Mouse (Mus musculus): ENCODE results near the gene Rps6kc1. TPM values are rescaled to one million over a fixed set of nuclear protein-coding genes. Genes with fewer than 3 reads are reported as not detected.
A peak's percentile ranks its signal among the peaks of the same experiment; 100 is the strongest.
"Not testable (repeated sequence)": the region's sequence is repeated elsewhere in the genome, so short reads cannot be mapped to it uniquely, and the experiment has no call there.

Gene Rps6kc1
- polyA plus RNA-seq, 1 experiment from 2014 or later: 17.3 TPM

DNA sequence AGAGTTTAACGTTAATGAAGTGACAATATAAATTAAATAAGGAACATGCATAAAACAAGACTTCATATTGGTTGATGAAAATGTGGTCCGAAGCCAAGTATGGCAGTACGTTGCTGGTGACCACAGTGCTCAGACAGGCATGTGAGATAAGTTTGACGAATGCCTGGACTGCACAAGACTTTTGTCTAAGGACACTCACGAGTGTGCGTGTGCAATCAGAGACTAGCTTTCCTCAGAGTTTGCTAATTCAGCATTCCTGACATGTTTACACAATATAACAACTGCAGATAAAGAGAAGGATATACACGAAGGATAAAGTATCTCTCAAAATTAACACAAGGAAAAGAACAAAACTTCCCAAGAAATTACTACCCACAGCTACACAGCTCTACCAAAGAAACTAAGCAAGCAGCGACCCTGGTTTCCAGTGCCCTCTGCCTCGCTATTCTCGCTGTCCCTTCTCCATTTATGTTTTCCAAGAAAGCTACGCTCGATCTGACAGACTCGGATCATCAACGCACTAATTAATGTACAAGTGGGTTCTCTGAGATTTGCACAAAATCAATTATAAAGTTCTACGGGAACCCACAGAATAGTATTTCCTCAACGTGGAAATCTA is 16.3 kb upstream of the Rps6kc1 start:
- peak overlapping the region; percentile 74 for H3K4me3 ChIP-seq
- peaks cover 21% of the 10 kb centered on the region for H3K4me1 ChIP-seq
- H3K27ac ChIP-seq: peak overlapping the region; percentile 98
- peak overlapping the region; percentile 88 for H3K9ac ChIP-seq
- peak; percentile 26 for ATAC-seq (ENCODE audit: low FRiP score, low read depth)
- peaks cover 2% of the 10 kb centered on the region for H3K36me3 ChIP-seq
- H3K27me3 ChIP-seq: no peaks in the 10 kb centered on the region
- 23% methylated on average over 16 of the region's 16 CpGs for WGBS
- no peaks in the 10 kb centered on the region for H3K9me3 ChIP-seq
- peak overlapping the region; percentile 69 for H3K4me2 ChIP-seq (replicated peaks)

DNA sequence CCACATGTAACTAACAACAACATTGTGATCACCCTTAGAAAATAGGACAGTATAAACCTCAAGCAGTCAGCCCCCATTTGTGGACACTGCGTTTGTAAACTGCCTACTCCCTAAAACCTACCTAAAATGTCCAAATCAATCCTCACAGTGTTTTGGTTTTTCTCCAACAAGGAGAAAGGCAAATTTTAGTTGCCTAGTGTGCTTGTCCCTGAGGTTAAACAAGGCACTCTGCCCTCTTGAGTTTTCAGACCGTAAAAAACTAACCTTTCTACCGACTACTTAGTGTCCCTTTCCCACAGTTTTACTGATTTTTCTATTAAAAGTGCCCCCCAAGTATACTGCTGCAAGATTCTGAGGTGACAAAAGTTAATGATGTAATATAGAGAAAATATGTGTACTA is 15.7 kb upstream of the Rps6kc1 start:
- no peaks in the 10 kb centered on the region for H3K9me3 ChIP-seq
- no peaks in the 10 kb centered on the region for H3K27me3 ChIP-seq
- H3K36me3 ChIP-seq: no peaks in the 10 kb centered on the region
- peak overlapping the region; percentile 74; the same call in 1 of the 2 replicates for H3K4me3 ChIP-seq
- WGBS: 86% methylated on average over 3 of the region's 3 CpGs
- H3K9ac ChIP-seq: no peak overlapping the region
- no peak for ATAC-seq (ENCODE audit: low FRiP score, low read depth)
- peak overlapping the region; percentile 69; the same call in 1 of the 2 replicates for H3K4me2 ChIP-seq (replicated peaks)
- H3K4me1 ChIP-seq: peaks cover 21% of the 10 kb centered on the region
- no peak overlapping the region for H3K27ac ChIP-seq

DNA sequence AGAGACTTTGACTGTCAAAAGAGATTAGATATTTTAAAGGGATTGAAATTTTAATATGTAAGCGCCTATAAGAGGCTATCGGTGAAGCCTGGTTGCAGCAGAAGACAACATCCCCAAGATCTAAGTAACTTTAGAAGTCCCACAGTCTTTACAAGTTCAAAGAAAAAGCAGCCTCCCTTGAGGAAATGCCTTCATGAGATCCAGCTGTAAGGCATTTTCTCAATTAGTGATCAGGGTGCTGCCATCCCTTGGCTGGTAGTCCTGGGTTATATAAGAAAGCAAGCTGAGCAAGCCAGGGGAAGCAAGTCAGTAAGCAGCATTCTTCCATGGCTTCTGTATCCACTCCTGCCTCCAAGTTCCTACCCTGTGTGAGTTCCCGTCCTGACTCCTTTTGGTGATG is 13.2 kb upstream of the Rps6kc1 start, which contains the start of gene Angel2:
Gene Angel2, plus strand, starts transcription at position 301 of the 400 bp plus-strand sequence.
- ATAC-seq (ENCODE audit: low FRiP score, low read depth); H3K4me2 ChIP-seq (replicated peaks); H3K9me3 ChIP-seq; H3K36me3 ChIP-seq; H3K27me3 ChIP-seq; H3K27ac ChIP-seq; H3K9ac ChIP-seq; H3K4me3 ChIP-seq: not testable (repeated sequence)
- 77% methylated on average over 3 of the region's 3 CpGs for WGBS
- peaks cover 13% of the 10 kb centered on the region for H3K4me1 ChIP-seq

DNA sequence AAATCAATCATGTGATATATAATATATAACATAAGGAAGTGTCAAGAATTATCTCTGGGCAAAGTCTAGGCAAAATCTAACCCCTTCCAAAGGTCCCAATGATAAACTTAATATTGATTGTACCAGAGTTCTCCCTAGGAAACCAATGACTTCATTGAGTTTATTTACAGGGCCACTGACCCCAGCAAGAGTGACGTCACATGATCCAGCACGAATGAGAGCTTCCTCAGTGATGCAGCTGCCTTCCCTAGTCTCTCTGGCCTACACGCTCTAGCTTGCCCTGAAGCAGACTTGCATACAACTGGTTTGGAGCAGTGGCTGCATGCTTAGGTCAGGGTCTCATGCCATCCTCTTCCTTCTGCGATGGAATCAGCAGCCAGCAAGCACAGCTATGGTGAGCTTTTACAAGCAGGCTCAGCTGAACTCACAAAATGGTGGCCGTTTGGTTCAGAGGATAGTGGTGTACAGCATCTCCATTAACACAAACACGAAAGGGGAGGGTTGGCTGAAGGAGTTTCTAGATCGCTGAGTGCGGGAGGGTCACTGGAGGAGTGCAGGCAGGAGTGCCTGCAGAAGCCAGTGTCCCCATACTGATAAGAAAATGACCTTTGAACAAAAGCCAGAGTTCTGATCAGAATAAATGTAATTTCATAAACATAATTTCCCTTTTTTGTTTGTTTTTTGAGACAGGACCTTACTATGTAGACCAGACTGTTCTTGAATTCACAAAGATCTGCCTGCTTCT is 8.3 kb upstream of the Rps6kc1 start:
- Histone ChIP-seq H3K36me3 (no peaks in the 10 kb centered on the region), H3K4me2 (replicated peaks) (no peak overlapping the region), H3K4me1 (no peaks in the 10 kb centered on the region), H3K27ac (no peak overlapping the region), H3K9me3 (no peaks in the 10 kb centered on the region), H3K4me3 (no peak overlapping the region), H3K27me3 (no peaks in the 10 kb centered on the region), H3K9ac (no peak overlapping the region)
- 69% methylated on average over 8 of the region's 8 CpGs for WGBS
- no peak for ATAC-seq (ENCODE audit: low FRiP score, low read depth)

DNA sequence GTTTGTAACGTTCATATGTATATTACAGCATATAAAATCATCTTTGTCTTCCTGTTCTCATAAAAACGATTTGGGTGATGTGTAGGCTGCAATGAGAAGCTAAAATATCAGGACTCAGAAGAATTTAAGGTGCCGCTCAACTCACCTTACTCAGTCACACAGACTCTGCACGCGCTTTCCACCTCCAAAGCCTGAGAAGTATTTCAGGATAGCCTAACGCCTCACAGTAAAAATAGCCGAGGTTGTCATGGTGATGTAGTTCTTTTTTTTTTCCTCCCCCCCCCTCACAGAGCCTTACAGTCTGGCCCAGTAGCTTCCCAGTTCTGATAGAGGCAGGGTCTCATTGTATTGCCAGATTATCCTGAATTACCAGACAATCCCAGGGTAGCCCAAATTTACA is 7.4 kb upstream of the Rps6kc1 start:
- no peaks in the 10 kb centered on the region for H3K9me3 ChIP-seq
- H3K4me3 ChIP-seq: no peak overlapping the region
- ATAC-seq (ENCODE audit: low FRiP score, low read depth): no peak
- H3K4me2 ChIP-seq (replicated peaks): no peak overlapping the region
- WGBS: 66% methylated on average over 7 of the region's 7 CpGs
- no peaks in the 10 kb centered on the region for H3K36me3 ChIP-seq
- no peak overlapping the region for H3K9ac ChIP-seq
- H3K27me3 ChIP-seq: no peaks in the 10 kb centered on the region
- H3K27ac ChIP-seq: no peak overlapping the region
- H3K4me1 ChIP-seq: no peaks in the 10 kb centered on the region

DNA sequence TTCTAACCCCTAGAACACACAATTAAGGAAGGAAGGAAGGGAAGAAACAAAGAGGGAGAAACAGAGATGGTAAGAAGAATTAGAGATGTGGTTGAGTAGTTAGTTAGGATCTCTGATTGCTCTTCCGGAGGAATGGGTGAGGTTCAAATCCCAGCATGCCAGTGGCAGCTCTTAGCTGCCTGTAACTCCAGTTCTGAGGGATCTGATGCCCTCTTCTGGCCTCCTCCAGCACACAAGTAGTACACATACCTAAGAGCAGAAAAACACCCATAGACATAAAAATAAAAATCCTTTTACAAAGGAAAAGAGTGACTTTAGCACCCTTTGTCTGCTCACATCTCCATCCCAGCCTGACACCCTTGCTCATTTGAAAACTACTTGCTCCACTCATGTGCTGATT is 1.1 kb upstream of the Rps6kc1 start:
- Histone ChIP-seq H3K27ac (no peak overlapping the region), H3K4me3 (no peak overlapping the region), H3K9me3 (no peaks in the 10 kb centered on the region), H3K4me1 (peaks cover 13% of the 10 kb centered on the region), H3K9ac (no peak overlapping the region), H3K27me3 (no peaks in the 10 kb centered on the region), H3K36me3 (no peaks in the 10 kb centered on the region), H3K4me2 (replicated peaks) (no peak overlapping the region)
- WGBS: 65% methylated on average over 1 of the region's 1 CpGs
- no peak for ATAC-seq (ENCODE audit: low FRiP score, low read depth)

DNA sequence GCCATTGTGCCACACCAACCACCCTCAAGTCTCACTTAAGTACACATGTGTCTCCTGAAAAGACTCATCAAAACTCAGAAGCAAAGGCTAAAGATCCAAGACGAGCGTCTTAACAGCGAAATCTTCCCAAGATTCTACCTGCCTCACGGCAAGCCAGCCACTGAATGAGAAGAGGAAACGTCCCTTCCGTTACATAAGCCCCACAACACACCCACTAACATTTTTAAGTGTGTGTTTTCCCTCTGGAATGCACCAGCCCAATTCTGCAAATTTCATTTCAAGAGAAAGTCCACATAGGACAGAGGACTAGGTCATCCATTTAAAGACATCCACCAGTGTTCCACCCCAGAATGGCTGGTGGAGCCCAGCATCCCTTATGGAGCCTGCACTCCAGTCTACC is 734 bp downstream of the Rps6kc1 start:
- Histone ChIP-seq H3K27me3 (no peaks in the 10 kb centered on the region), H3K9me3 (no peaks in the 10 kb centered on the region), H3K4me3 (peak overlapping the region; percentile 93), H3K4me1 (peaks cover 14% of the 10 kb centered on the region), H3K4me2 (replicated peaks) (peak overlapping the region; percentile 92), H3K9ac (peak overlapping the region; percentile 86), H3K27ac (no peak overlapping the region), H3K36me3 (no peaks in the 10 kb centered on the region)
- WGBS: 69% methylated on average over 6 of the region's 6 CpGs
- ATAC-seq (ENCODE audit: low FRiP score, low read depth): no peak

DNA sequence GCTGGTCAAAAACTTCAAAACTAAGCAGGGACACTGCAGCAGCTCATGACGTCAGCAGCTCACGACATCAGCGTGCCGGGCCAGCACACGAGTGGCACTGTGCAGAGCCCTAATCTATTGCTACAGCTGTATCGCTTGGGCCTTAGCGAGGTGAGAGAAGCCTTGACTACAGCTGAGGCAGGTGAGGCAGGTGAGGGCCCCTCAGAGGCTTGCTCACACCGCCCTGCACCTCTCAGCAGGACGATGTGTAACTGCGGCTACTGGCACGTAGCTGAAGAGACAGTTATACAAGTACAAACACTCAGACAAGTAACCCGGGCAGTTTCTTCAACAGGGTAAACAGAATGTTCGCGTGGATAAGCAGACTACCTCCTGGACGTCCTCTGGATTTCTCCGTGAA is 6.9 kb downstream of the Rps6kc1 start:
- no peaks in the 10 kb centered on the region for H3K27me3 ChIP-seq
- no peak for ATAC-seq (ENCODE audit: low FRiP score, low read depth)
- no peak overlapping the region for H3K9ac ChIP-seq
- no peak overlapping the region for H3K27ac ChIP-seq
- 88% methylated on average over 16 of the region's 16 CpGs for WGBS
- H3K4me1 ChIP-seq: peaks cover 13% of the 10 kb centered on the region
- H3K4me3 ChIP-seq: no peak overlapping the region
- H3K4me2 ChIP-seq (replicated peaks): no peak overlapping the region
- H3K36me3 ChIP-seq: peaks cover 23% of the 10 kb centered on the region
- no peaks in the 10 kb centered on the region for H3K9me3 ChIP-seq

DNA sequence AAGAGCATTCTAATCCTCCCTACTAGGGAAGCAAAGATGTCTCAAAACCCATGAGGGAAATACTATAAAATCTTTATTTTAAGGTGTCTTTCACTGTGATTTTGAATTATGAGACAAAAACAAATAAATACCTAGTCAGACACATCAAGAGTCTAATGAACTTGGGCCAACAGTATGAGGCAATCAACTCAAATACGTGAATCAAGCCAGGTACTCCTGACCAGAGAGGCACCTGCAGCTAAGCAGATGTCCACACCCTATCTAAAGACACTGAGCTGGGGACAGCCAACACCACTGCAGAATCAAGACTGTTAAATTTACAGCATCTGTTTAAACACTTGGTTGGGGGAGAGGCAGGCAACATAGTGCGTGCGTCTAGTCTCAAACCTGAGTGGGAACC is 7.4 kb downstream of the Rps6kc1 start:
- Histone ChIP-seq H3K27me3 (no peaks in the 10 kb centered on the region), H3K4me1 (peaks cover 19% of the 10 kb centered on the region), H3K36me3 (peaks cover 23% of the 10 kb centered on the region), H3K9me3 (no peaks in the 10 kb centered on the region), H3K9ac (no peak overlapping the region), H3K4me2 (replicated peaks) (no peak overlapping the region), H3K27ac (no peak overlapping the region), H3K4me3 (no peak overlapping the region)
- 87% methylated on average over 3 of the region's 3 CpGs for WGBS
- ATAC-seq (ENCODE audit: low FRiP score, low read depth): no peak

DNA sequence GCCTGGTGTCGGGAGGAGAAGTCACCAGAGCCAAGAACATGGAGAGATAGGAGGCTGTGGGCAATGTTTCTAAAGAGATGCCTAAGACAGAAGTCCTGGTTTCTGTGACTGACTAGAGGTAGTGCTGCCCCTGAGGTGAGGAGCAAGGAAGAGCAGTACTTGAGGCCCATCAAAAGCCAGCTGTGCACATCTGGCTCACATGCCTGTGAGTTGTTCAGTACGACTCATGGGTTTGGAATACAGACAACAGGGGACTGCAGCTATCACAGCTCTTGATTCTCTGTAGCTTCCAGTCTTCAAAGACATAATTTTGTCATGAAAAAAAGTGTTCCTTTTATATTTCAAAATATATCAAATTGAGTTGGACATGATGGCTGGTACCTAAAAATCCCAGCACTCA is 10.5 kb downstream of the Rps6kc1 start:
- Histone ChIP-seq H3K27ac (no peak overlapping the region), H3K4me3 (no peak overlapping the region), H3K9ac (no peak overlapping the region), H3K4me1 (peaks cover 21% of the 10 kb centered on the region), H3K36me3 (peaks cover 40% of the 10 kb centered on the region), H3K4me2 (replicated peaks) (no peak overlapping the region), H3K9me3 (no peaks in the 10 kb centered on the region), H3K27me3 (no peaks in the 10 kb centered on the region)
- WGBS: 70% methylated on average over 2 of the region's 2 CpGs
- ATAC-seq (ENCODE audit: low FRiP score, low read depth): no peak

DNA sequence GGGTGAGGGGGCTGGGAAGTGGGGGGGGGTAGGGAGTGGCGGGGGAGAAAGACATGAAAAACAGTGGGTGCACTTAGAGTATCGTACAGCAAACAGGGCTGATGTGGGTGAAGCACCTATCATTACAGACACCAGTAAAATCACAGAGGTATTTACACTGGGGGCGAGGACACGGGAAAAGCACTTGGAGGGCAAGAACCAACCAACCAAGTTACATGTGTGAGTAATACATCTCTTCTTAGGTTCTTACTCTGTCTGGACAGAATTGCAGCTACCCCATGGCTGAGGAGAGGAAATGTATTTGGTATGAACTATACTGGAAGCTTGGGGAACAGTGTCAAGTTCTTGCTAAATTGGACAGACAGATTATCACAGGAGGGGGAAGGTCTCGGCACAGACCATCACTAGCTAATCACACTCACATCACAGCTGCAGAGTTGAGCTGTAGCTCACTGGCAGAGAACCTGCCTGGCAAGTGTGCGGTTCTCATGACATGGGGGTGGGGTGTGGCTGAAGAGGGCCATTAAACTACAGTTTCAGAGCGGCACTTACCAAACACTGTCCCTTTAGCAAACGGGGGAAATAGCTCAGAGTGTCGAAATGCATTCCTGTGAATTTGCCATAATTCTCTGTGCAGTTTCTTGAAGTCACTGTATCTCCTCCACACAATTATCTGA is 12.5 kb downstream of the Rps6kc1 start:
- ATAC-seq (ENCODE audit: low FRiP score, low read depth): peak; percentile 48; the same call in 1 of the 2 replicates
- H3K4me2 ChIP-seq (replicated peaks): no peak overlapping the region
- H3K9me3 ChIP-seq: no peaks in the 10 kb centered on the region
- peaks cover 18% of the 10 kb centered on the region for H3K4me1 ChIP-seq
- peak overlapping the region; percentile 39; the same call in 1 of the 2 replicates for H3K27ac ChIP-seq
- WGBS: 64% methylated on average over 9 of the region's 9 CpGs
- H3K4me3 ChIP-seq: no peak overlapping the region
- peaks cover 46% of the 10 kb centered on the region for H3K36me3 ChIP-seq
- H3K9ac ChIP-seq: no peak overlapping the region
- H3K27me3 ChIP-seq: no peaks in the 10 kb centered on the region

DNA sequence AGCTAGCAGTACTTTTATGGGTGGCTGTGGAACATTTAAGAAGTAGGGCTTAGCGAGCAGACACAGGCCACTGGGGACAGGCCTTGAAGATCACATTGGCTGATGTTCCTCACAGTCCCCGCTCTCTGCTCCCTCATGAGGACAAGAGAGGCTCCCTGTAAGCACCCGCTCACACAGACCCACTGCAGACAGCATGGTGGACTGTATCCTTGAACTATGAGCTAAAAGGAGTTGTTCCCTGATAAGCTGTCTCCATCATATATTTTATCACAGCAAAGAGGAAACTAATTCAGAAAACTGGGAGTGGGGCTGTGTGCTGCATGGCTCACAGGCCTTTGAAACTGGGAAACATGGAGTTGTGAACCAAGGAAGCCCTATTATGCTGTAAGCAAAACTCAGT is 13.4 kb downstream of the Rps6kc1 start:
- peaks cover 18% of the 10 kb centered on the region for H3K4me1 ChIP-seq
- H3K9ac ChIP-seq: no peak overlapping the region
- no peak overlapping the region for H3K4me2 ChIP-seq (replicated peaks)
- H3K36me3 ChIP-seq: peaks cover 40% of the 10 kb centered on the region
- peak overlapping the region; percentile 28; the same call in 1 of the 2 replicates for H3K27ac ChIP-seq
- whole genome bisulfite sequencing: 83% methylated on average over 3 of the region's 3 CpGs
- no peaks in the 10 kb centered on the region for H3K9me3 ChIP-seq
- no peaks in the 10 kb centered on the region for H3K27me3 ChIP-seq
- ATAC-seq (ENCODE audit: low FRiP score, low read depth): no peak
- H3K4me3 ChIP-seq: no peak overlapping the region
